Mouse (Mus musculus): ENCODE results near the gene Tbc1d8. TPM values are rescaled to one million over a fixed set of nuclear protein-coding genes. Genes with fewer than 3 reads are reported as not detected.

Gene Tbc1d8
- total RNA-seq, 4 experiments from 2014 or later = 7.6 to 11.6 (median 9.3) TPM

DNA sequence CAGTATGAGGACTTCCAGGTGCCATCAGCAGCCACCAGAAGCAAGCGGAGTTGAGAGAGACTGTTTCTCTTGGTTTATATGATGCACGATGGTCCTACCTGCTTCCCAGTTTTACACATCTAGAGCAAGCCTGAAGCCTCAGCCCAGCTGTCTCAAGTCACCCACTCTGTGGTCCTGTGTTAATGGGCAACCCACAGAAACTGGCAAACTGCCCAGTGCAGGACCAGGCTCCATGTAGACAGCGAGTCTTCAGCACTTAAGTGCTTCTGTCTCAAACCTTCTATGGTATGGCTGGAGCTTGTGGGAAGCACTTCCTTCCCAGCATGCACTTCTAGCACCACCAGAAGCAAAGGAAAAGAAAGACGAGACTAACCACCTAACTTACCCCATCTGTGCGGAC, 30.3 kb downstream of the Tbc1d8 start:
- no peak for DNase-seq (ENCODE audit: low spot score in 2 of 2)

- no peak for DNase-seq (ENCODE audit: low spot score in 2 of 2)
Observed at GRCm38 (mm10) chr1:39446178-39446577, 32.4 kb downstream of the Tbc1d8 start.

GRCm38 (mm10) chr1:39445303-39446050, 33.1 kb downstream of the Tbc1d8 start:
- no peak for DNase-seq (ENCODE audit: low spot score in 2 of 2)

DNA sequence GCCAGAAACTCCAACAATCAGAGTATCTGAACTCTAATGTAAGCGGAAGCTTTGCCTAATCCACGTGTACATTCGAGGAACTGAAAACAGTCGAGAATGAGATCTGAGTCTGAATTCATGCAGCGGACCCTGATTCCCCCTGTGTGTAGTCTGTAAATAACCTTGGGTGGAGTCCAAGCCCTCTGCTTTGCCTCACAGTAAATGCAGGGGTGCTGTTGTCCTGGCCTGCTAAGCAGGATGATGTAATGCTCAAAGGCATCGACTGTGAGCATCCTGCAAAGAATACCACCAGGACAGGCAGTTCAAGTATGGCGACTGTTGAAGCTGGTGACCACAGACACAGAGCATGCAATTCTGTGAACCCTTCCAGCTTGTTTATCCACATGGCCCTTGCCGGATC, 34.8 kb downstream of the Tbc1d8 start:
- DNase-seq (ENCODE audit: low spot score in 2 of 2) = no peak

GRCm38 (mm10) chr1:39441686-39442085, 36.9 kb downstream of the Tbc1d8 start:
- peak in 1 of 2 experiments; percentile 18 for DNase-seq (ENCODE audit: low spot score in 2 of 2)

- DNase-seq (ENCODE audit: low spot score in 2 of 2) = no peak
Observed at GRCm38 (mm10) chr1:39439661-39440548, 38.6 kb downstream of the Tbc1d8 start.

GRCm38 (mm10) chr1:39438629-39439028, 39.9 kb downstream of the Tbc1d8 start:
- DNase-seq (ENCODE audit: low spot score in 2 of 2) = no peak

GRCm38 (mm10) chr1:39434264-39434663, 44.3 kb downstream of the Tbc1d8 start:
- DNase-seq (ENCODE audit: low spot score in 2 of 2) = no peak

DNA sequence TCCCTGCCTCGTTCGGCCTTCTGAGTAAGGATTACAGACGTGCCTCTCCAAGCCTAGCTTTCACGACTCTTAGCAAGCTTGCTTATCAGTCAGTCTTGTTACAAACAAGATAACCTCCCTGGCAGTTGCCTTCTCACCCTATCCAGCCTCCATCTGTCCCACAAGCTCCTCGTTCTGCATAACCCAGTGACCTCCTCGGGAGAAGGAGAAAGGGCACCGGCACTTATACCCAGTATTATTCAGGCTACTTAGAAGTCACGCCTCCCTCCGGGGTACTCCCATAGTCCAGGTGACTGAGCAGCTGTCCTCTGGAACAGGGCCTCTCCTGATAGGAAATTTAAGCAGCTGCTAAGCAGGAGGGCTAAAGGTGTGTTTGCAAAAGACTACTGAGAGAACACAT, 48.5 kb downstream of the Tbc1d8 start:
- no peak for DNase-seq (ENCODE audit: low spot score in 2 of 2)

DNA sequence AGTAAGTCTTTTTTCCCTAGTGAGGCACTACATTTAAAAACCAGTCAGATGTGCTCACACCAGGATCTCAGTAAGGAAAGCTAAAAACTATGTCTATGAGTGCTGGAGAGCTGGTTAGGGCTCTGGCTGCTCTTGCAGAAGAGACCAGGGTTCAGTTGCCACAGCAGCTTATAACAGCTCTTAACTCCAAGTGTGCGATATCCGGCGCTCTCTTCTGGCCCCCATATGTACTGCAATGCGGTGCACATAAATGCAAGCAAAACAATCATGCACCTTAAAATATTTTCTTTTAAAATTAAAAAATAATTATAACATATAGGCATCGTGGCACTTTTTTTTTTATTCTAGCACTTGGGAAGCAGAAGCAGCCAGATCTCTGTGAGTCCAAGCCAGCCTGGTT, 49.5 kb downstream of the Tbc1d8 start:
- no peak for DNase-seq (ENCODE audit: low spot score in 2 of 2)

DNA sequence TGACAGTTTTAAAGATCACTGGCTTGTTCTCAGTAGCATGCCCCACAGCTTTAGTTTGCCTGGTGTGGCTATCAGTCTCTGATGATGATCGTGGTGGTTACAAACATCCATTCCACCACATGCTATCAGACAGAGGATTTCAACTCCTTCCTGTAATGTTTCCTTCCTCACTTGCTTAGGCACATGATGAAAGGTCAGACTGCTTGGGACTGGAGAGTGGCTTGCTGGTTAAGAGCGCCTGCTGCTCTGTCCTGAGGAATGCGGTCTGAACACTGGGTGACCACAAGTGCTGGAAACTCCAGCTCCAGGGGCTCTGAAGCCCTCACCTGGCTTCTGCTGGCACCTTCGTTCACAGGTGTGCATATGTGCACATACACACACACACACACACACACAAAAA, 50.3 kb downstream of the Tbc1d8 start:
- no peak for DNase-seq (ENCODE audit: low spot score in 2 of 2)

GRCm38 (mm10) chr1:39425497-39425896, 53.1 kb downstream of the Tbc1d8 start:
- no peak for DNase-seq (ENCODE audit: low spot score in 2 of 2)

DNA sequence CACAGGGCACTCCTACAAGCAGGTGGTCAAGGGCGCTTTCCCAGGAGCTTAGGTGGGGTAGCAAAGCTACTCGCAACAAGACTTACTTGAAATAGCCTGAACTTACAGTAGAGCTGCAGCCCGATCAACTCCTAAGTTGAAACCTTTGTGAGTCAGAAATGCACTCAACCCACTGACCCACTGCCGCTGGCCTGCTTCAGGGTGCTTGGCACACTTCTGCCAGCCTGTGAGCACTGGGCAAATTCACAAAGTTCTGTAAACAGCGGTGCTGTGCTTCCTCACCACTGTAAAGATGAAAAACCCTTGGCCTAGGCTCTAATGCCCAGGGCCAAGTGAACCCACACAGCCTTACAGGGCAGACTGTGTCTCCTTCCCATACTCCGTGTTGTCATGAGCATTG, 57.6 kb downstream of the Tbc1d8 start:
- DNase-seq (ENCODE audit: low spot score in 2 of 2) = no peak

- no peak for DNase-seq (ENCODE audit: low spot score in 2 of 2)
Observed at GRCm38 (mm10) chr1:39418852-39419251, 59.7 kb downstream of the Tbc1d8 start.

GRCm38 (mm10) chr1:39417817-39418216, 60.7 kb downstream of the Tbc1d8 start:
- DNase-seq (ENCODE audit: low spot score in 2 of 2) = no peak

DNA sequence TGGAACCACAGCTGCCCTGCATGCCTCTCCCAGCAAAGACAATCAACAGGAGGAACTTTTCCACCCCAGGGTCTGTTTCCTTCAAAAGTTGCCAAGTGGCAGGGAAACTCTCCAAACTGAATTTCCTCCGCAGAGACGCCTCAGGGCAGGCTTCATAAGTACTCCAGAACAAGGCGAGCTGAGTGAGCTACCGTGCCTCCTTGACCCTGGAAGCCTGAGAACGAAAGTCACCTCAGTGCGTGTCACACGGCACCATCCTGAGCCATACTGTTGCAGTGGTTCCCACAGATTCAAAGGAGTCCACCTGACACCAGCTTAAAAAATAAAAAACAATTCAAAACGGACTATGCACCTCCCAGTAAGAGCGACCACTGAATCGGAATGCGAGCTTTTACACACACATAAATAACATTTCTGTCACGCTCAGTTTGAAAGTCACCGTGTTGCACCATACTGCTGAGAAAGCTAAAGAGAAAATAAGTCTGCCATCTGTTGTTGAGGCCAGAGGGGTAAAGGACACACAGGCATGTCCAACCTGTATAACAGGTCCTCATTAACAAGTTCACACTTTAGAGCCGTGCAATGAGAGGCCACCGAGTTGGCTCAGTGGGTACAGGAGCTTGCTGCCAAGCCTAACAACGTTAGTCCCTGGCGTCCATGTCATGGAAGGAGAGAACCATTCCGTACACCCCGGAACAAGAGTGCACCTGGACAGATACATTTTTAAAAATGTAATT, 68.3 kb downstream of the Tbc1d8 start:
- no peak for DNase-seq (ENCODE audit: low spot score in 2 of 2)

- DNase-seq (ENCODE audit: low spot score in 2 of 2) = no peak
Observed at GRCm38 (mm10) chr1:39408668-39409067, 69.9 kb downstream of the Tbc1d8 start.

GRCm38 (mm10) chr1:39408123-39408522, 70.4 kb downstream of the Tbc1d8 start:
- no peak for DNase-seq (ENCODE audit: low spot score in 2 of 2)

DNA sequence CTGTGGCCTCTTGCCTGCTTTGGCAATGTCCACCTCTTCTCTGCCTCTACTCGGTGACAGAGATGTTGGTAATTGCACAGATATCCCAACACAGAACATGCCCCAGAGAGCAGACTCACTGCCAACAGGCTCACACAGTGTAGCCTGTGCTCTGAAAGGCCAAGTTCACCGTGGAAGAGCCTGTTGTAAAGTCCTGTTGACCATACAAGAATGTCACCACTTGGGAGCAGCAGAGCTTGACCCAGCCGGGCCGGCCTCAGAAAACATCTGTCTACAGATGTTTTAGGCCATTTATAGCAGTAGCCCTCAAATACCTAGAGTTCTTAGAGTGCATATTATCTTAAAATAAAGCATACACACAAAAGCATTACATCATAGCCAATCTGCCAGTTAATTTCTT, 71.4 kb downstream of the Tbc1d8 start:
- no peak for DNase-seq (ENCODE audit: low spot score in 2 of 2)

DNA sequence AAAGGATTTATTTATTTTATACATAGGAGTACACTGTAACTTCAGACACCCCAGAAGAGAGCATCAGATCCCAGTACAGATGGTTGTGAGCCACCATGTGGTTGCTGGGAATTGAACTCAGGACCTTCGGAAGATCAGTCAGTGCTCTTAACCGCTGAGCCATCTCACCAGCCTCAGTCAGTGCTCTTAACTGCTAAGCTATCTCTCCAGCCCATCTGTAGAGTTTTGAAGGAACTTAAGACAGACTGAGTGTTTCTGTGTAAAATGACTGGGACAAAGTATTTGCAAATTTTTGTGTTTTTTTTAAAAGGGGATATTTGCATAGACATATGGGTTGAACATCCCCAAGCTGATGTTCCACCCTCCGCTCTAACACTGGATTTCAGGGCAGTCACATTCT, 78.4 kb downstream of the Tbc1d8 start:
- DNase-seq (ENCODE audit: low spot score in 2 of 2) = no peak

DNA sequence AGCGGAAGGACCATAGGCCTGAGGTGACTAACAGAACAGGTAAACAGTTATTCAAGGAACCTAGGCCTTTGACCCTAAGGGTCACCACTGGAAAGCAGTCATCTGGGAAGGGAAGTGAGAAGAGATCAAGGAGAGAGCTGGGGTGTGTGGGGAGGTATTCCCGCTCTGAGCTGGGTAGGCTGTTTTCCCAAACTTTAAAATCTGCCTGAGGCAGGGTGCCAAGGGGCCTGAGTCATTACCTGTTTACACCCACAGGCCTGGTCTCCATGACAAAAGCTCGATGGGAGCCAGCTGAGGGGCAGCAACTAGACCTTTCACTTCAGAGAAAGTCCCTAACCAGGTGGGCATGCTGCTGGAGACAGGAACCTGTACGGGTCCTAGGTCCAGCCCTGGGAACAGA, 79.3 kb downstream of the Tbc1d8 start:
- DNase-seq (ENCODE audit: low spot score in 2 of 2) = no peak

- no peak for DNase-seq (ENCODE audit: low spot score in 2 of 2)
Observed at GRCm38 (mm10) chr1:39398284-39398683, 80.3 kb downstream of the Tbc1d8 start.
